Mouse (Mus musculus) neural tube, embryonic 11.5 days (tissue): ENCODE data around the gene Dnmt1. TPM values are rescaled to one million over a fixed set of nuclear protein-coding genes. Genes with fewer than 3 reads are reported as not detected.
A peak's percentile ranks its signal among the peaks of the same experiment; 100 is the strongest.

Experiments
- ATAC-seq: fragments of 200-750 bp; cut with Nextera tagmentation; 2 replicates; pipeline ENCODE4 v1.8.0; 2017; ENCODE audit warnings: moderate number of reproducible peaks, mild to moderate bottlenecking, moderate TSS enrichment, moderate library complexity; ENCODE audit not compliant: insufficient read depth, low FRiP score, low TSS enrichment
- DNase-seq: peaks from one replicate; pipeline ENCODE4 v3.0.0-alpha.2; 2015; ENCODE audit warnings: low spot score
- H3K27ac ChIP-seq: fragments of 300-500 bp; sonication (generic); 2 replicates; pipeline ENCODE4 v1.5.1; 2014; ENCODE audit warnings: low read depth, mild to moderate bottlenecking, low read length
- H3K27me3 ChIP-seq: fragments of 300-500 bp; sonication (generic); 2 replicates; pipeline ENCODE4 v1.6.1; 2014; ENCODE audit warnings: mild to moderate bottlenecking, low read length, mixed read lengths; ENCODE audit not compliant: control insufficient read depth, insufficient read depth
- H3K36me3 ChIP-seq: fragments of 300-500 bp; sonication (generic); 2 replicates; pipeline ENCODE4 v1.6.1; 2014; ENCODE audit warnings: mild to moderate bottlenecking, low read length, moderate library complexity, mixed read lengths; ENCODE audit not compliant: control insufficient read depth, insufficient read depth
- H3K4me1 ChIP-seq: fragments of 300-500 bp; sonication (generic); 2 replicates; pipeline ENCODE4 v1.6.1; 2014; ENCODE audit warnings: low read length, mixed read lengths; ENCODE audit not compliant: control insufficient read depth, insufficient read depth
- H3K4me2 ChIP-seq: fragments of 300-500 bp; sonication (generic); 2 replicates; pipeline ENCODE4 v1.6.1; 2014; ENCODE audit warnings: low read depth, mild to moderate bottlenecking, moderate library complexity
- H3K4me3 ChIP-seq: fragments of 300-500 bp; sonication (generic); 2 replicates; pipeline ENCODE4 v1.5.1; 2014; ENCODE audit warnings: low read depth, low read length
- H3K9ac ChIP-seq: fragments of 300-500 bp; sonication (generic); 2 replicates; pipeline ENCODE4 v1.6.1; 2014; ENCODE audit warnings: mild to moderate bottlenecking, low read length
- H3K9me3 ChIP-seq: fragments of 300-500 bp; sonication (generic); 2 replicates; pipeline ENCODE4 v1.6.1; 2016; ENCODE audit warnings: low read length; ENCODE audit not compliant: control insufficient read depth
- WGBS: fragments of 180-500 bp; shearing (Covaris S2); extraction: QIAGEN DNeasy Blood & Tissue Kit; methylation state at CpG from one replicate; pipeline ENCODE4 v1.1.7; 2014; 5-methylcytosine and 5-hydroxymethylcytosine counted together
- polyA plus RNA-seq: library from polyadenylated mRNA; unstranded; fragments of >200 nt; fragmentation: Nextera tagmentation; extraction: Ambion mirVana; gene quantifications from 2 replicates; pipeline ENCODE4 v1.2.1, GENCODE M21; 2014

The Dnmt1 gene
- polyA plus RNA-seq, 1 experiment from 2014 or later: 72.7 TPM

- Histone ChIP-seq H3K4me2 (no peak overlapping the region), H3K4me3 (no peak overlapping the region), H3K27ac (no peak overlapping the region), H3K9ac (no peak overlapping the region), H3K4me1 (peaks cover 7% of the 10 kb centered on the region), H3K9me3 (no peaks in the 10 kb centered on the region), H3K27me3 (no peaks in the 10 kb centered on the region), H3K36me3 (peaks cover 49% of the 10 kb centered on the region)
- ATAC-seq (no peak), DNase-seq (peak; percentile 7)
- 91% methylated on average over 15 of the region's 15 CpGs for WGBS
These were observed 65.1 kb downstream of the Dnmt1 start for GRCm38 (mm10) chr9:20894629-20895028.

- DNase-seq (no peak), ATAC-seq (no peak)
- Histone ChIP-seq H3K27ac (no peak overlapping the region), H3K4me1 (peaks cover 11% of the 10 kb centered on the region), H3K9me3 (no peaks in the 10 kb centered on the region), H3K36me3 (peaks cover 50% of the 10 kb centered on the region), H3K4me3 (no peak overlapping the region), H3K9ac (no peak overlapping the region), H3K4me2 (no peak overlapping the region), H3K27me3 (no peaks in the 10 kb centered on the region)
- 87% methylated on average over 13 of the region's 13 CpGs for WGBS
These were observed 65.9 kb downstream of the Dnmt1 start for GRCm38 (mm10) chr9:20893590-20894343.

GRCm38 (mm10) chr9:20893069-20893468 lies 66.6 kb downstream of the Dnmt1 start:
- ATAC-seq (no peak), DNase-seq (peak; percentile 9)
- Histone ChIP-seq H3K4me2 (no peak overlapping the region), H3K4me1 (peaks cover 11% of the 10 kb centered on the region), H3K4me3 (no peak overlapping the region), H3K27ac (no peak overlapping the region), H3K9ac (no peak overlapping the region), H3K9me3 (no peaks in the 10 kb centered on the region), H3K27me3 (no peaks in the 10 kb centered on the region), H3K36me3 (peaks cover 50% of the 10 kb centered on the region)
- WGBS: 64% methylated on average over 5 of the region's 5 CpGs

- ATAC-seq: no peak
- 74% methylated on average over 5 of the region's 5 CpGs for WGBS
- Histone ChIP-seq H3K4me3 (no peak overlapping the region), H3K36me3 (peaks cover 50% of the 10 kb centered on the region), H3K27ac (no peak overlapping the region), H3K4me2 (no peak overlapping the region), H3K4me1 (peaks cover 5% of the 10 kb centered on the region), H3K9me3 (no peaks in the 10 kb centered on the region), H3K27me3 (no peaks in the 10 kb centered on the region), H3K9ac (no peak overlapping the region)
- DNase-seq: peak; percentile 9
These were observed 67.5 kb downstream of the Dnmt1 start for GRCm38 (mm10) chr9:20892104-20892653.

- 82% methylated on average over 25 of the region's 26 CpGs for WGBS
- H3K27ac ChIP-seq: no peak overlapping the region
- no peak overlapping the region for H3K9ac ChIP-seq
These were observed 68.2 kb downstream of the Dnmt1 start for GRCm38 (mm10) chr9:20891339-20892103.

GRCm38 (mm10) chr9:20890411-20890810 lies 69.3 kb downstream of the Dnmt1 start:
- 92% methylated on average over 5 of the region's 5 CpGs for WGBS

More at GRCm38 (mm10) chr9:20891339-20892103, 68.2 kb downstream of the Dnmt1 start:
- ATAC-seq (no peak), DNase-seq (no peak)
- H3K4me2 ChIP-seq: no peak overlapping the region
- no peaks in the 10 kb centered on the region for H3K9me3 ChIP-seq
- H3K4me3 ChIP-seq: no peak overlapping the region
- no peaks in the 10 kb centered on the region for H3K27me3 ChIP-seq
- peaks cover 4% of the 10 kb centered on the region; the same call in 1 of the 2 replicates for H3K4me1 ChIP-seq
- peaks cover 50% of the 10 kb centered on the region for H3K36me3 ChIP-seq

GRCm38 (mm10) chr9:20889185-20890141 lies 70.2 kb downstream of the Dnmt1 start:
- peak overlapping the region; percentile 80 for H3K4me3 ChIP-seq

More at GRCm38 (mm10) chr9:20890411-20890810, 69.3 kb downstream of the Dnmt1 start:
- ATAC-seq (no peak), DNase-seq (no peak)
- Histone ChIP-seq H3K4me2 (no peak overlapping the region), H3K9me3 (no peaks in the 10 kb centered on the region), H3K4me3 (no peak overlapping the region), H3K27me3 (no peaks in the 10 kb centered on the region), H3K9ac (no peak overlapping the region), H3K36me3 (peaks cover 42% of the 10 kb centered on the region), H3K4me1 (peaks cover 4% of the 10 kb centered on the region; the same call in 1 of the 2 replicates), H3K27ac (no peak overlapping the region)

GRCm38 (mm10) chr9:20888386-20888765 lies 71.3 kb downstream of the Dnmt1 start:
- peak overlapping the region; percentile 76 for H3K9ac ChIP-seq
- peaks cover 4% of the 10 kb centered on the region; the same call in 1 of the 2 replicates for H3K4me1 ChIP-seq
- peak overlapping the region; percentile 68 for H3K4me2 ChIP-seq
- ATAC-seq (no peak; the same call in 1 of the 2 replicates), DNase-seq (no peak)
- H3K27ac ChIP-seq: 0 out of 2 replicates have a peak overlapping the region, but pooled peaks have one; percentile 21
- H3K27me3 ChIP-seq: no peaks in the 10 kb centered on the region
- WGBS: 0% methylated on average over 30 of the region's 30 CpGs
- peaks cover 29% of the 10 kb centered on the region for H3K36me3 ChIP-seq
- H3K4me3 ChIP-seq: peak overlapping the region; percentile 80
- H3K9me3 ChIP-seq: no peaks in the 10 kb centered on the region

More at GRCm38 (mm10) chr9:20889185-20890141, 70.2 kb downstream of the Dnmt1 start:
- Histone ChIP-seq H3K9me3 (no peaks in the 10 kb centered on the region), H3K4me2 (peak overlapping the region; percentile 68), H3K36me3 (peaks cover 39% of the 10 kb centered on the region), H3K27ac (no peak overlapping the region), H3K9ac (no peak overlapping the region), H3K27me3 (no peaks in the 10 kb centered on the region), H3K4me1 (peaks cover 4% of the 10 kb centered on the region; the same call in 1 of the 2 replicates)
- WGBS: 85% methylated on average over 29 of the region's 29 CpGs
- ATAC-seq: no peak
- DNase-seq: no peak
